Mouse (Mus musculus) left cerebral cortex, postnatal 14 days (tissue): ENCODE data around the gene Lrrc75b. TPM values are rescaled to one million over a fixed set of nuclear protein-coding genes. Genes with fewer than 3 reads are reported as not detected.
"Not testable (repeated sequence)": the region's sequence is repeated elsewhere in the genome, so short reads cannot be mapped to it uniquely, and the experiment has no call there.

Experiments
- DNase-seq, 2 experiments: peaks; one replicate each; pipeline ENCODE4 v3.0.0; 2021 to 2022; ENCODE audit warnings: low spot score in 2 of 2, mixed read lengths in 1 of 2
- intact Hi-C: fragments of 180-260 bp; cut with DNase I; formaldehyde crosslinking; loops from one replicate; pipeline ENCODE4 v1.15.1; 2025
- total RNA-seq, 2 experiments: library from RNA; stranded (reverse); gene quantifications; 2 replicates each; pipeline ENCODE4 v1.2.3; 2021

Gene Lrrc75b
- total RNA-seq, 2 experiments from 2014 or later = 10.0 to 11.4 TPM

- no peak for DNase-seq
- intact Hi-C loops = no loop called here
Observed at GRCm38 (mm10) chr10:75549886-75550285, 10.2 kb downstream of the Lrrc75b start.

- intact Hi-C loops = no loop called here
- DNase-seq = peak in 1 of 2 experiments; percentile 58
Observed at GRCm38 (mm10) chr10:75548486-75548885, 11.6 kb downstream of the Lrrc75b start.

- intact Hi-C loops = no loop called here
Observed at GRCm38 (mm10) chr10:75547901-75548300, 12.2 kb downstream of the Lrrc75b start.

GRCm38 (mm10) chr10:75536123-75536522 lies 24.0 kb downstream of the Lrrc75b start:
- DNase-seq = no peak
- intact Hi-C loops = no loop called here

More at GRCm38 (mm10) chr10:75547901-75548300, 12.2 kb downstream of the Lrrc75b start:
- no peak for DNase-seq

- intact Hi-C loops = no loop called here
- no peak for DNase-seq
Observed at GRCm38 (mm10) chr10:75535423-75535822, 24.7 kb downstream of the Lrrc75b start.

GRCm38 (mm10) chr10:75534934-75535333 lies 25.2 kb downstream of the Lrrc75b start:
- intact Hi-C loops = no loop called here
- no peak for DNase-seq

GRCm38 (mm10) chr10:75534216-75534615 lies 25.9 kb downstream of the Lrrc75b start:
- no peak for DNase-seq
- intact Hi-C loops = no loop called here

- intact Hi-C loops = no loop called here
- DNase-seq = no peak
Observed at GRCm38 (mm10) chr10:75531532-75532090, 28.5 kb downstream of the Lrrc75b start.

- DNase-seq = no peak
- intact Hi-C loops = no loop called here
Observed at GRCm38 (mm10) chr10:75530322-75530721, 29.8 kb downstream of the Lrrc75b start.

- intact Hi-C loops, DNase-seq: not testable (repeated sequence)
Observed at GRCm38 (mm10) chr10:75525450-75525849, 34.7 kb downstream of the Lrrc75b start.

GRCm38 (mm10) chr10:75521643-75522042 lies 38.5 kb downstream of the Lrrc75b start:
- no peak for DNase-seq
- intact Hi-C loops = no loop called here

- DNase-seq = no peak
- intact Hi-C loops = no loop called here
Observed at GRCm38 (mm10) chr10:75520581-75520980, 39.5 kb downstream of the Lrrc75b start.

GRCm38 (mm10) chr10:75517758-75518143 lies 42.4 kb downstream of the Lrrc75b start, which contains the start of gene Gucd1:
Gucd1 (minus strand) TSS chr10:75517972.
- DNase-seq = peak; percentile 98
- intact Hi-C loops = no loop called here

- intact Hi-C loops = no loop called here
- DNase-seq = peak; percentile 92
Observed at GRCm38 (mm10) chr10:75517073-75517757, 42.9 kb downstream of the Lrrc75b start, which contains the start of gene Snrpd3. Snrpd3 (plus strand) TSS chr10:75517551.

- no peak for DNase-seq
- intact Hi-C loops = no loop called here
Observed at GRCm38 (mm10) chr10:75516724-75517072, 43.4 kb downstream of the Lrrc75b start.

- intact Hi-C loops = no loop called here
- no peak for DNase-seq
Observed at GRCm38 (mm10) chr10:75516038-75516723, 43.9 kb downstream of the Lrrc75b start.

GRCm38 (mm10) chr10:75515216-75516037 lies 44.7 kb downstream of the Lrrc75b start:
- intact Hi-C loops = no loop called here
- DNase-seq = no peak

GRCm38 (mm10) chr10:75514361-75514760 lies 45.8 kb downstream of the Lrrc75b start:
- intact Hi-C loops = no loop called here
- no peak for DNase-seq

GRCm38 (mm10) chr10:75513306-75514067 lies 46.6 kb downstream of the Lrrc75b start:
- DNase-seq = no peak
- intact Hi-C loops = no loop called here
